Mouse (Mus musculus) myocyte (in vitro differentiated cells): ENCODE measurements around the gene Tgfbrap1.

Experiments used
- CEBPB ChIP-seq: IDR thresholded peaks from 2 replicates; pipeline ENCODE4 v1.6.1; 2011; ENCODE audit warnings: mild to moderate bottlenecking, moderate library complexity; ENCODE audit not compliant: poor library complexity, insufficient read depth, severe bottlenecking
- E2F4 ChIP-seq: IDR thresholded peaks from one replicate; pipeline ENCODE4 v1.6.1; 2011; ENCODE audit warnings: mild to moderate bottlenecking, control low read depth, moderate library complexity; ENCODE audit not compliant: insufficient read depth
- MAX ChIP-seq: IDR thresholded peaks from one replicate; pipeline ENCODE4 v1.6.1; 2011; ENCODE audit warnings: low read depth, mild to moderate bottlenecking, control low read depth
- MYOD1 ChIP-seq, 3 experiments: IDR thresholded peaks; one replicate each; pipeline ENCODE4 v1.6.1; 2011; ENCODE audit warnings: control low read depth in 2 of 3, low read depth in 2 of 3, mild to moderate bottlenecking in 2 of 3, moderate library complexity in 1 of 3; ENCODE audit not compliant: insufficient read length in 2 of 3, control insufficient read depth in 1 of 3
- MYOG ChIP-seq, 3 experiments: IDR thresholded peaks; one replicate each; pipeline ENCODE4 v1.6.1; 2011; ENCODE audit warnings: control low read depth in 2 of 3, low read depth in 2 of 3, mild to moderate bottlenecking in 2 of 3; ENCODE audit not compliant: insufficient read length in 2 of 3, control insufficient read depth in 1 of 3, insufficient read depth in 1 of 3
- POLR2A ChIP-seq: IDR thresholded peaks from one replicate; pipeline ENCODE4 v1.6.1; 2011; ENCODE audit warnings: low read depth, mild to moderate bottlenecking, control low read depth, moderate library complexity; ENCODE audit not compliant: insufficient read length
- POLR2AphosphoS2 ChIP-seq: IDR thresholded peaks from one replicate; pipeline ENCODE4 v1.6.1; 2011; ENCODE audit warnings: low read depth, control low read depth; ENCODE audit not compliant: insufficient read length
- REST ChIP-seq: IDR thresholded peaks from one replicate; pipeline ENCODE4 v1.6.1; 2011; ENCODE audit warnings: mild to moderate bottlenecking, control low read depth, moderate library complexity; ENCODE audit not compliant: insufficient read depth, insufficient read length
- SRF ChIP-seq: IDR thresholded peaks from one replicate; pipeline ENCODE4 v1.6.1; 2011; ENCODE audit warnings: low read depth; ENCODE audit not compliant: control insufficient read depth, insufficient read length
- TCF12 ChIP-seq: IDR thresholded peaks from one replicate; pipeline ENCODE4 v1.6.1; 2011; ENCODE audit warnings: mild to moderate bottlenecking, control low read depth; ENCODE audit not compliant: poor library complexity, insufficient read depth, severe bottlenecking
- TCF3 ChIP-seq: IDR thresholded peaks from one replicate; pipeline ENCODE4 v1.6.1; 2011; ENCODE audit warnings: low read depth, control low read depth; ENCODE audit not compliant: insufficient read length
- USF1 ChIP-seq: IDR thresholded peaks from one replicate; pipeline ENCODE4 v1.6.1; 2011; ENCODE audit warnings: low read depth, mild to moderate bottlenecking, control low read depth, moderate library complexity

GRCm38 (mm10) chr1:43127196-43127595, 28.8 kb upstream of the Tgfbrap1 start:
- TF ChIP-seq TCF12 (no peak), MYOG (IDR thresholded peaks at IDR 0.05; ENCODE audit: control insufficient read depth in 1 of 3, insufficient read depth in 1 of 3, insufficient read length in 2 of 3, low read depth in 2 of 3) (no peak), POLR2A (no peak), SRF (no peak), TCF3 (no peak), E2F4 (no peak), MAX (no peak), POLR2AphosphoS2 (no peak), CEBPB (no peak), REST (no peak), USF1 (no peak), MYOD1 (IDR thresholded peaks at IDR 0.05; ENCODE audit: control insufficient read depth in 1 of 3, insufficient read length in 2 of 3, low read depth in 2 of 3) (no peak)
